Mouse (Mus musculus) small intestine, adult 2 months (tissue): Measurements from ENCODE around the gene Tmem254b.
"Not testable (repeated sequence)": the region's sequence is repeated elsewhere in the genome, so short reads cannot be mapped to it uniquely, and the experiment has no call there.

ENCODE experiments used
- CTCF ChIP-seq: fragments of 200-500 bp; IDR thresholded peaks from 2 replicates; pipeline ENCODE4 v1.5.1; 2012; ENCODE audit warnings: low read depth, mild to moderate bottlenecking, control low read depth, inconsistent platforms, low read length, moderate library complexity, mixed read lengths; ENCODE audit not compliant: insufficient replicate concordance, insufficient read length; ENCODE audit errors: extremely low read depth
- POLR2A ChIP-seq: fragments of 200-500 bp; IDR thresholded peaks from 2 replicates; pipeline ENCODE4 v1.6.1; 2012; ENCODE audit warnings: low read depth, mild to moderate bottlenecking, control low read depth, inconsistent platforms, low read length, moderate library complexity

- not testable (repeated sequence) for TF ChIP-seq CTCF, POLR2A
Observed at GRCm38 (mm10) chr14:26165266-26165665, 41.6 kb downstream of the Tmem254b start.
